ENCODE assay signal across 8 mouse cellular contexts in the genomic region with DNA sequence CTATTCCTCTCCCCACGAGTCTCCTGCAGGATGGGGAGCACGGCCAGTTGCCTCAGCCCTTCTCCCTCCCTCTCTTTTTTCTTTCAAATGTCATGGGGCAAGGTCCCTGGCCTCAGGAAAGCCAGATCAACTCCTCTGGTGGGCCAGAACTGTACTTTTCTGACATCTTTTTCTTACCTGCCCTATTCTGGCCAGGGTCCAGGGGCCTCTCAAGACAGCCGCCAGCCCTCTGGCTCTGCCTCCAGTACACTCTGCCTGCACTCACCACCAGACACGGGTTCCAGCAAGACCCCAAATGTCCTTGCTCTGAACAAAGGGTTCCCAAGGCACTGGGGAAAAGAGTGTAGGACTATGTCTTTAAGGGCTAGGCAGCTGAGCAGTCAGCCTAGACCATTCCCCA. TPM values are rescaled to one million over a fixed set of nuclear protein-coding genes. Genes with fewer than 3 reads are reported as not detected.
DNase-seq lines count a peak whose midpoint lies in the region; ATAC-seq and TF ChIP-seq lines count a peak whose summit lies in the region.

No protein-coding gene starts in this region.

- peaks cover 16% of the 10 kb centered on the region for H3K4me1 ChIP-seq in heart, embryonic 12.5 days (replicated peaks)
- H3K4me1 ChIP-seq in cerebellum, adult 2 months (ENCODE audit: control insufficient read depth, insufficient read depth, low read length): peaks cover 21% of the 10 kb centered on the region; the same call in 1 of the 2 replicates
- peaks cover 13% of the 10 kb centered on the region for H3K4me1 ChIP-seq in heart, postnatal 0 days (ENCODE audit: control insufficient read depth, insufficient read depth)
- peaks cover 9% of the 10 kb centered on the region for H3K4me1 ChIP-seq in midbrain, embryonic 11.5 days (ENCODE audit: control insufficient read depth, insufficient read depth, low read length)

- no peaks in the 10 kb centered on the region for H3K36me3 ChIP-seq in heart, embryonic 12.5 days
- no peaks in the 10 kb centered on the region for H3K36me3 ChIP-seq in heart, postnatal 0 days (replicated peaks; ENCODE audit: control insufficient read depth, insufficient read depth, low read length)
- no peaks in the 10 kb centered on the region for H3K36me3 ChIP-seq in midbrain, embryonic 11.5 days (ENCODE audit: control insufficient read depth, insufficient read depth, low read length)

- no peak for TF ChIP-seq POLR2A in cerebellum, adult 2 months (IDR thresholded peaks at IDR 0.05; ENCODE audit: borderline replicate concordance, insufficient read depth, low read length)

- no peak for TF ChIP-seq EP300 in heart, postnatal 0 days (IDR thresholded peaks at IDR 0.05; ENCODE audit: low read depth)

- ATAC-seq in heart, embryonic 12.5 days (ENCODE audit: insufficient number of reproducible peaks, low FRiP score): peak; percentile 11; the same call in 1 of the 2 replicates
- peak; percentile 24; the same call in 1 of the 2 replicates for ATAC-seq in heart, postnatal 0 days (ENCODE audit: insufficient read depth, low read depth)
- ATAC-seq in midbrain, embryonic 11.5 days (ENCODE audit: low FRiP score): peak; percentile 42; the same call in 1 of the 2 replicates
- no peak for ATAC-seq in granulocyte monocyte progenitor cell, adult 5-6 weeks (replicated peaks; ENCODE audit: poor library complexity, severe bottlenecking)

- 18% methylated on average over 4 of the region's 4 CpGs for WGBS in heart, embryonic 12.5 days
- 16% methylated on average over 4 of the region's 4 CpGs for WGBS in cerebellum, adult 2 months
- WGBS in heart, postnatal 0 days: 19% methylated on average over 4 of the region's 4 CpGs
- 22% methylated on average over 4 of the region's 4 CpGs for WGBS in midbrain, embryonic 11.5 days

- peak overlapping the region; percentile 62; the same call in 1 of the 2 replicates for H3K9ac ChIP-seq in heart, embryonic 12.5 days
- H3K9ac ChIP-seq in heart, postnatal 0 days (replicated peaks; ENCODE audit: low read depth, low read length): peak overlapping the region; percentile 62
- H3K9ac ChIP-seq in midbrain, embryonic 11.5 days (ENCODE audit: low read length): peak overlapping the region; percentile 64

- no peak for TF ChIP-seq CTCF in cerebellum, adult 2 months (IDR thresholded peaks at IDR 0.05; ENCODE audit: borderline replicate concordance, insufficient read depth, low read depth, low read length)
- no peak for TF ChIP-seq CTCF in heart, postnatal 0 days (IDR thresholded peaks at IDR 0.05; ENCODE audit: low read depth)

- H3K4me2 ChIP-seq in heart, embryonic 12.5 days: peak overlapping the region; percentile 89
- peak overlapping the region; percentile 94 for H3K4me2 ChIP-seq in heart, postnatal 0 days (ENCODE audit: low read depth, low read length)
- H3K4me2 ChIP-seq in midbrain, embryonic 11.5 days: peak overlapping the region; percentile 62

- no peaks in the 10 kb centered on the region for H3K9me3 ChIP-seq in heart, embryonic 12.5 days (replicated peaks)
- H3K9me3 ChIP-seq in heart, postnatal 0 days (replicated peaks; ENCODE audit: control insufficient read depth, low read length): no peaks in the 10 kb centered on the region
- no peaks in the 10 kb centered on the region for H3K9me3 ChIP-seq in midbrain, embryonic 11.5 days (ENCODE audit: control insufficient read depth, low read length)

- no peaks in the 10 kb centered on the region for H3K27me3 ChIP-seq in heart, embryonic 12.5 days (replicated peaks)
- no peaks in the 10 kb centered on the region for H3K27me3 ChIP-seq in cerebellum, adult 2 months (ENCODE audit: control insufficient read depth, insufficient read depth, low read length)
- no peaks in the 10 kb centered on the region for H3K27me3 ChIP-seq in heart, postnatal 0 days (ENCODE audit: control insufficient read depth, insufficient read depth, low read length)
- no peaks in the 10 kb centered on the region for H3K27me3 ChIP-seq in midbrain, embryonic 11.5 days (ENCODE audit: control insufficient read depth, insufficient read depth, low read length)

- no peak for DNase-seq in heart, postnatal 25 days (ENCODE audit: low spot score)
- DNase-seq in cerebellum, adult 2 months: peak; percentile 27 to 42
- no peak for DNase-seq in heart, postnatal 0 days (ENCODE audit: low spot score)
- no peak for DNase-seq in midbrain, embryonic 11.5 days (ENCODE audit: low spot score, missing footprints)
- DNase-seq in embryo, embryonic 10.5 days (ENCODE audit: low spot score): no peak
- no peak for DNase-seq in gastrocnemius, postnatal 14 days

- peak overlapping the region; percentile 48; the same call in 1 of the 2 replicates for H3K4me3 ChIP-seq in heart, embryonic 12.5 days
- peak overlapping the region; percentile 55 for H3K4me3 ChIP-seq in cerebellum, adult 2 months (replicated peaks; ENCODE audit: insufficient read depth, low read depth, low read length)
- H3K4me3 ChIP-seq in heart, postnatal 0 days (ENCODE audit: low read depth, low read length): peak overlapping the region; percentile 50
- no peak overlapping the region for H3K4me3 ChIP-seq in midbrain, embryonic 11.5 days (ENCODE audit: low read depth, low read length)

- intact Hi-C loops in heart, postnatal 25 days (cut with DNase I): no loop called here
- intact Hi-C loops in gastrocnemius, postnatal 14 days (cut with DNase I; ENCODE audit: low total_unique reads): no loop called here

- no peak overlapping the region for H3K27ac ChIP-seq in heart, embryonic 12.5 days (ENCODE audit: poor library complexity, severe bottlenecking)
- no peak overlapping the region for H3K27ac ChIP-seq in cerebellum, adult 2 months (ENCODE audit: insufficient read depth, low read length)
- no peak overlapping the region for H3K27ac ChIP-seq in heart, postnatal 0 days (ENCODE audit: low read depth)
- no peak overlapping the region for H3K27ac ChIP-seq in midbrain, embryonic 11.5 days (ENCODE audit: low read depth, low read length)

RNA-seq across cellular contexts. Expression of a gene that starts 0.5 kb away (rescaled TPM):
- 1.2 and 1.3 TPM in 2 replicates for polyA plus RNA-seq in heart, embryonic 12.5 days (2016; fragmentation: Nextera tagmentation; extraction: Ambion mirVana)
- total RNA-seq in heart, postnatal 25 days (2021): under 1 TPM; 0.50 to 0.60 TPM
- polyA plus RNA-seq in cerebellum, adult 2 months (2012; rRNA removed): 4.9 and 5.6 TPM in 2 replicates
- total RNA-seq in heart, postnatal 0 days (2014; rRNA removed; ENCODE audit: low replicate concordance): 0.42 and 1.4 TPM in 2 replicates
- 1.0 TPM in 2 replicates for polyA plus RNA-seq in heart, postnatal 0 days (2015; fragmentation: Nextera tagmentation; extraction: Ambion mirVana)
- 1.2 and 1.3 TPM in 2 replicates for polyA plus RNA-seq in midbrain, embryonic 11.5 days (2014; fragmentation: Nextera tagmentation; extraction: Ambion mirVana)
- not detected in 2 replicates for total RNA-seq in granulocyte monocyte progenitor cell, adult 5-6 weeks (2014; fragmentation: Nextera tagmentation)
- total RNA-seq in granulocyte monocyte progenitor cell, adult 5-6 weeks (2017): not detected in 2 replicates
- under 1 TPM; 0.20 to 0.21 TPM for total RNA-seq in gastrocnemius, postnatal 14 days (2021)

Comparison
In these comparisons a context has a peak if more than half of its experiments do, and no peak if none do; other contexts are left out.
1. DNase-seq: peak in cerebellum, adult 2 months (2 of 2); none in heart, postnatal 25 days (single experiment), heart, postnatal 0 days (single experiment), midbrain, embryonic 11.5 days (single experiment), embryo, embryonic 10.5 days (single experiment) and gastrocnemius, postnatal 14 days (single experiment).
2. Peak in every context shown above with its lines, with median percentiles within 50 percentile points of each other: H3K4me2 ChIP-seq and H3K9ac ChIP-seq.